Comparison of ENCODE assay signal across 12 mouse cellular contexts in the genomic region with DNA sequence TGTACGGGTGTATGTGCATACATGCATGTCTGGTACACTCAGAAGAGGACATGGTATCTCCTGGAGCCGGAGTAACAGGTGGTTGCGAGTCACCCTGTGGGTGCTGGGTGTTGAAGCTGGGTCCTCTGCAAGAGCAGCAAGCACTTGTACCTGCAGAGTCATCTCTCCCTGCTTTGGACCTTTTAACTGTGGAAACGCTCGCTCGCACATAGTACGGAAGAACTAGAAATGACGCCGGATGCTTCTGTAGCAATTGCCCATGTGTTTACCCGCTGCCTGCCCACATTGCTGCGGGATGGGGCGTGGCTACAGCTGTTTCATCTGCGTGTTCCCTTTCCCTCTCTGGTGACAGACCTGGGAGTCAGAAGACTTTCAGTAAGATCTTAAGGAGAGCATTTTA. TPM values are rescaled to one million over a fixed set of nuclear protein-coding genes. Genes with fewer than 3 reads are reported as not detected.
A peak's percentile ranks its signal among the peaks of the same experiment; 100 is the strongest.
DNase-seq lines count a peak whose midpoint lies in the region; ATAC-seq lines count a peak whose summit lies in the region.
"Had no signal": no experiment of that assay in that cellular context is flagged by ENCODE, and none has a peak within 500 bp of the region (broad histone marks: within the 10 kb centered on the region; RNA-seq: fewer than 3 reads in every experiment).

No protein-coding gene starts in this region.

- 0 out of 2 replicates have a peak, but pooled peaks cover 4% of the 10 kb centered on the region for H3K9me3 ChIP-seq in heart, embryonic 13.5 days
- H3K9me3 ChIP-seq in heart, embryonic 12.5 days (replicated peaks), result 0 out of 2 replicates have a peak, but pooled peaks cover 3% of the 10 kb centered on the region
- no peaks in the 10 kb centered on the region for H3K9me3 ChIP-seq in limb, embryonic 15.5 days
- H3K9me3 ChIP-seq: G1E had no signal

- peak overlapping the region; percentile 62; the same call in 1 of the 2 replicates for H3K27ac ChIP-seq in heart, embryonic 13.5 days (replicated peaks)
- H3K27ac ChIP-seq in heart, embryonic 12.5 days (ENCODE audit: poor library complexity, severe bottlenecking), result no peak overlapping the region
- H3K27ac ChIP-seq in limb, embryonic 15.5 days, result peak overlapping the region; percentile 43; the same call in 1 of the 2 replicates
- H3K27ac ChIP-seq: layer of hippocampus, adult 2 months had no signal

- no peaks in the 10 kb centered on the region for H3K27me3 ChIP-seq in heart, embryonic 13.5 days (replicated peaks)
- no peaks in the 10 kb centered on the region for H3K27me3 ChIP-seq in heart, embryonic 12.5 days (replicated peaks)
- no peaks in the 10 kb centered on the region for H3K27me3 ChIP-seq in limb, embryonic 15.5 days
- H3K27me3 ChIP-seq in splenic B cell, adult 2 months (ENCODE audit: control insufficient read depth, insufficient read depth, low read length, poor library complexity, severe bottlenecking), result no peaks in the 10 kb centered on the region

- ATAC-seq in heart, embryonic 13.5 days (ENCODE audit: extremely low read depth, insufficient number of reproducible peaks, low FRiP score, low TSS enrichment), result no peak
- ATAC-seq in heart, embryonic 12.5 days (ENCODE audit: insufficient number of reproducible peaks, low FRiP score), result no peak
- ATAC-seq in limb, embryonic 15.5 days (ENCODE audit: insufficient number of reproducible peaks, low FRiP score, low TSS enrichment, low read depth), result no peak

- H3K36me3 ChIP-seq in heart, embryonic 13.5 days, result no peaks in the 10 kb centered on the region
- H3K36me3 ChIP-seq in heart, embryonic 12.5 days, result no peaks in the 10 kb centered on the region
- no peaks in the 10 kb centered on the region for H3K36me3 ChIP-seq in limb, embryonic 15.5 days
- no peaks in the 10 kb centered on the region for H3K36me3 ChIP-seq in splenic B cell, adult 2 months (ENCODE audit: control insufficient read depth, insufficient read depth, low read length, poor library complexity, severe bottlenecking)
- H3K36me3 ChIP-seq: G1E had no signal

- 82% methylated on average over 13 of the region's 13 CpGs for WGBS in heart, embryonic 13.5 days
- WGBS in heart, embryonic 12.5 days, result 86% methylated on average over 13 of the region's 13 CpGs
- WGBS in limb, embryonic 15.5 days, result 79% methylated on average over 13 of the region's 13 CpGs

- peaks cover 28% of the 10 kb centered on the region for H3K4me1 ChIP-seq in heart, embryonic 13.5 days
- peaks cover 24% of the 10 kb centered on the region for H3K4me1 ChIP-seq in heart, embryonic 12.5 days (replicated peaks)
- peaks cover 23% of the 10 kb centered on the region for H3K4me1 ChIP-seq in limb, embryonic 15.5 days

- no peak overlapping the region for H3K9ac ChIP-seq in heart, embryonic 13.5 days
- H3K9ac ChIP-seq in heart, embryonic 12.5 days, result no peak overlapping the region
- no peak overlapping the region for H3K9ac ChIP-seq in limb, embryonic 15.5 days

- H3K4me3 ChIP-seq in heart, embryonic 13.5 days, result no peak overlapping the region
- H3K4me3 ChIP-seq in heart, embryonic 12.5 days, result no peak overlapping the region
- no peak overlapping the region for H3K4me3 ChIP-seq in limb, embryonic 15.5 days
- H3K4me3 ChIP-seq: layer of hippocampus, adult 2 months had no signal

- peak; percentile 67 for DNase-seq in R1 (ENCODE audit: low read depth, low spot score)
- peak; percentile 78 for DNase-seq in splenic B cell, adult 2 months (ENCODE audit: low read depth, low spot score)
- no peak for DNase-seq in adrenal gland, adult 2 months
- DNase-seq in layer of hippocampus, adult 8-10 months (ENCODE audit: low spot score in 2 of 2), result no peak
- DNase-seq in testis, postnatal 10 days (ENCODE audit: low spot score), result no peak
- DNase-seq: heart, postnatal 4 days; retina, postnatal 1 day had no signal

- no peak overlapping the region for H3K4me2 ChIP-seq in heart, embryonic 13.5 days
- H3K4me2 ChIP-seq in heart, embryonic 12.5 days, result no peak overlapping the region
- H3K4me2 ChIP-seq in limb, embryonic 15.5 days, result no peak overlapping the region

RNA-seq across cellular contexts. Expression of a gene that starts 56.0 kb away (rescaled TPM):
- polyA plus RNA-seq in heart, embryonic 13.5 days (2015; fragmentation: Nextera tagmentation; extraction: Ambion mirVana), result 400 and 416 TPM in 2 replicates
- 455 and 460 TPM in 2 replicates for polyA plus RNA-seq in heart, embryonic 12.5 days (2016; fragmentation: Nextera tagmentation; extraction: Ambion mirVana)
- 720 and 793 TPM in 2 replicates for polyA plus RNA-seq in limb, embryonic 15.5 days (2015; fragmentation: Nextera tagmentation; extraction: Ambion mirVana)
- 100 to 1,000 TPM; 282 to 367 TPM for total RNA-seq in adrenal gland, adult 2 months (2021)
- polyA plus RNA-seq in adrenal gland, adult 2 months (2012; rRNA removed), result 182 and 197 TPM in 2 replicates
- total RNA-seq in layer of hippocampus, adult 8-10 months (2022), result 100 to 1,000 TPM in 2 of 4 experiments, 10 to 100 TPM in 2; 93.0 to 179 (median 135) TPM
- polyA plus RNA-seq: G1E had no signal

Comparison
In these comparisons a context has a peak if more than half of its experiments do, and no peak if none do; other contexts are left out.
1. DNase-seq: peak in R1 (single experiment) and splenic B cell, adult 2 months (single experiment); none in adrenal gland, adult 2 months (single experiment), layer of hippocampus, adult 8-10 months (0 of 2) and testis, postnatal 10 days (single experiment).